Mouse (Mus musculus): ENCODE measurements around the gene Tspo. TPM values are rescaled to one million over a fixed set of nuclear protein-coding genes. Genes with fewer than 3 reads are reported as not detected.
A peak's percentile ranks its signal among the peaks of the same experiment; 100 is the strongest.

The Tspo gene
- polyA plus RNA-seq, 1 experiment from 2014 or later, result 182 TPM

DNA sequence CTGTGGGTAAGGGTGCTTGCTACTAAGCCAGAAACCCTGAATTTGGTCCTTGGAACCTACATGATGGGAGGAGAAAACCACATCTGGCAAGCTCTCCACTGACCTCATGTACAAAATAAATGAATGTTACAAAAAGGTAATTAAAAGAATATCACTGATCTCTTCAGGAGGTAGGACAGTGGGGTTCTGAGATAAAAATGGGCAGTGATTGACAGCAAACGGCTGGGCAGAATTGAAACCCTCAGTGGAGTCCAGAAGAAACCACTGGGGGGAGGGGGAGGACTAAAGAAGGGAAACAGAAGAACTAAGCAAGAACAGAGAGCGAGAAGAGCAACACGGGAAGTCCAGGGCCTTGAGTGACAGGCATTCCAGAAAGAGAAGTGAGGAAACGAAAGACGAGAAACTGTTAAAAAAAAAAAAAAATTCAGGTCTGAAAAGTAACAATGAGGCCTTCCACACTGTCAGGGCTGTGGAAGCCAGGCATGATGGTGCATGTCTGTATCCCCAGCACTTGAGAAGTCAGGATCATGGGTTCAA is 2.4 kb upstream of the Tspo start:
- Histone ChIP-seq H3K27ac (ENCODE audit: low read length) (no peak overlapping the region), H3K4me1 (ENCODE audit: control insufficient read depth, insufficient read depth, low read length) (peaks cover 9% of the 10 kb centered on the region), H3K9ac (ENCODE audit: low read length) (no peak overlapping the region), H3K36me3 (ENCODE audit: control insufficient read depth, insufficient read depth) (no peaks in the 10 kb centered on the region), H3K27me3 (ENCODE audit: control insufficient read depth, insufficient read depth, low read length) (no peaks in the 10 kb centered on the region), H3K9me3 (replicated peaks; ENCODE audit: control insufficient read depth, low read length) (no peaks in the 10 kb centered on the region), H3K4me3 (ENCODE audit: low read length) (no peak overlapping the region), H3K4me2 (ENCODE audit: low read depth, low read length) (no peak overlapping the region)
- 48% methylated on average over 5 of the region's 5 CpGs for WGBS
- ATAC-seq (replicated peaks; ENCODE audit: extremely low read depth, insufficient read depth, low FRiP score), result no peak

GRCm38 (mm10) chr15:83562626-83563270 is 644 bp upstream of the Tspo start:
- H3K36me3 ChIP-seq (ENCODE audit: control insufficient read depth, insufficient read depth), result no peaks in the 10 kb centered on the region
- peak overlapping the region; percentile 33 for H3K27ac ChIP-seq (ENCODE audit: low read length)
- H3K4me2 ChIP-seq (ENCODE audit: low read depth, low read length), result peak overlapping the region; percentile 95
- WGBS, result 31% methylated on average over 15 of the region's 15 CpGs
- peak overlapping the region; percentile 69 for H3K9ac ChIP-seq (ENCODE audit: low read length)
- peaks cover 8% of the 10 kb centered on the region; the same call in 1 of the 2 replicates for H3K4me1 ChIP-seq (ENCODE audit: control insufficient read depth, insufficient read depth, low read length)
- H3K4me3 ChIP-seq (ENCODE audit: low read length), result peak overlapping the region; percentile 57
- H3K9me3 ChIP-seq (replicated peaks; ENCODE audit: control insufficient read depth, low read length), result no peaks in the 10 kb centered on the region
- no peaks in the 10 kb centered on the region for H3K27me3 ChIP-seq (ENCODE audit: control insufficient read depth, insufficient read depth, low read length)
- peak; percentile 66 for ATAC-seq (replicated peaks; ENCODE audit: extremely low read depth, insufficient read depth, low FRiP score)

DNA sequence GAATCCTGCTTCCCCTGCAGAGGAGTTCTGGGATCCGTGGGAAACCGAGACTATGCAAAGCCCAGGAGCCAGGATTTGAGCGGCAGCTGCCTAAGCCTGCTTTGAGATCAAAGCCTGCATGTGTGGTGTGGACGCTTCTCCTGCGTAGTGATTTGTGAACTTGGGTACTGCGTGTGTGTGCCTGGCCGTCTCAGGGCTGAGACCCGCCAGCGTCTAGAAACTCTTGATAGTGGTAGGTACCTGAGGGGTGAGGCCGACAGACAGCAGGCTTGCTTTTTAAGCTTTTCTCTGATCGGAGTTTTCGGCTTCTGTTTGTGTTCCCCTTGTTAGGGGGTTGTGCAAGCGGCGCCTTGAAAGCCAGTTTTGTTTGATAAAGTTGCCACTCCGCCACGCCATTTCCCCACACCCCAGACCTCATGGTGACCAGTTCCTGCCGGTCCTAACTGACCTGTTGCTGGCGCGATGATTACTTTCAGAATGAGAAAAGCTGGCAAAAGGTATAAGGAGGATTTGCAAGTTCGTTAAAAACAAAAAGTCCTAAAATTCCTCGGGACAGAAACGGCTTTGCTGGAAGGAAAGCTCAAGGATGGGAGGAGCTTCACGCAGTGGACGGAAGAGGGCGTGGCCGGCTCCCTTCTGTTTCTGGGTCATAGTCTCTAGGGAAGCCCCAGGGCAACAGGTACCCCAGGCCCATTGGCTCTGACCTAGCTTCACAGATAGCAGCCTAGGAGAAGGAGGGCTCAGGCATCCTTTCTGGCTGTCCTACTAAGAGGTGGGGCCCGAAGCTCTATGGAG is 662 bp downstream of the Tspo start:
- ATAC-seq (replicated peaks; ENCODE audit: extremely low read depth, insufficient read depth, low FRiP score), result peak; percentile 35; the same call in 1 of the 2 replicates
- H3K4me2 ChIP-seq (ENCODE audit: low read depth, low read length), result peak overlapping the region; percentile 95
- H3K27ac ChIP-seq (ENCODE audit: low read length), result peak overlapping the region; percentile 33
- H3K4me1 ChIP-seq (ENCODE audit: control insufficient read depth, insufficient read depth, low read length), result peaks cover 8% of the 10 kb centered on the region; the same call in 1 of the 2 replicates
- no peaks in the 10 kb centered on the region for H3K27me3 ChIP-seq (ENCODE audit: control insufficient read depth, insufficient read depth, low read length)
- H3K4me3 ChIP-seq (ENCODE audit: low read length), result peak overlapping the region; percentile 57
- 2% methylated on average over 27 of the region's 27 CpGs for WGBS
- no peaks in the 10 kb centered on the region for H3K36me3 ChIP-seq (ENCODE audit: control insufficient read depth, insufficient read depth)
- peak overlapping the region; percentile 69 for H3K9ac ChIP-seq (ENCODE audit: low read length)
- no peaks in the 10 kb centered on the region for H3K9me3 ChIP-seq (replicated peaks; ENCODE audit: control insufficient read depth, low read length)

DNA sequence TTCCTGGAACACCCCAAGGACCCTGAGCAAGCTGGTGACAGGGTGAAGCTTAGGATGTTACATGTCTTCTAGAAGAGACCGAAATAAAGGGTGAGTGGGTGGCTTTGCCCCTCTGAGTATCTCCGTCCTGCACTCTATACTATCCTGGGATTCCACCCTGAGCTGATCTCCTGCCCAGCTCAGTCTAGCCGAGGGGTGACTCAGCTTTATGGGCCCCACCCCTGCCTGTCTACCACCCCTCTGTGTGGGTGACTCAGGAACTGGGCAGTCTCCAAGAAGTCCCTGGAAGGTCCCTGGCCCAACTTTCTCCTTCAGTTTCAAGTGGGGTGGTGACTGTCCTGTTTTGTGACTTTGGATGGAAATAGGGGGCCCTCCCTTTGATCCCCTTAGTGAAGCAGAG is 2.0 kb downstream of the Tspo start:
- H3K27ac ChIP-seq (ENCODE audit: low read length), result no peak overlapping the region
- 70% methylated on average over 3 of the region's 3 CpGs for WGBS
- ATAC-seq (replicated peaks; ENCODE audit: extremely low read depth, insufficient read depth, low FRiP score), result no peak
- no peaks in the 10 kb centered on the region for H3K36me3 ChIP-seq (ENCODE audit: control insufficient read depth, insufficient read depth)
- no peaks in the 10 kb centered on the region for H3K27me3 ChIP-seq (ENCODE audit: control insufficient read depth, insufficient read depth, low read length)
- H3K9me3 ChIP-seq (replicated peaks; ENCODE audit: control insufficient read depth, low read length), result no peaks in the 10 kb centered on the region
- H3K4me1 ChIP-seq (ENCODE audit: control insufficient read depth, insufficient read depth, low read length), result peaks cover 8% of the 10 kb centered on the region; the same call in 1 of the 2 replicates
- H3K9ac ChIP-seq (ENCODE audit: low read length), result no peak overlapping the region
- no peak overlapping the region for H3K4me2 ChIP-seq (ENCODE audit: low read depth, low read length)
- H3K4me3 ChIP-seq (ENCODE audit: low read length), result no peak overlapping the region

- Histone ChIP-seq H3K27me3 (ENCODE audit: control insufficient read depth, insufficient read depth, low read length) (no peaks in the 10 kb centered on the region), H3K4me2 (ENCODE audit: low read depth, low read length) (no peak overlapping the region), H3K9ac (ENCODE audit: low read length) (no peak overlapping the region), H3K36me3 (ENCODE audit: control insufficient read depth, insufficient read depth) (no peaks in the 10 kb centered on the region), H3K4me3 (ENCODE audit: low read length) (no peak overlapping the region), H3K9me3 (replicated peaks; ENCODE audit: control insufficient read depth, low read length) (no peaks in the 10 kb centered on the region), H3K27ac (ENCODE audit: low read length) (no peak overlapping the region), H3K4me1 (ENCODE audit: control insufficient read depth, insufficient read depth, low read length) (peaks cover 8% of the 10 kb centered on the region; the same call in 1 of the 2 replicates)
- ATAC-seq (replicated peaks; ENCODE audit: extremely low read depth, insufficient read depth, low FRiP score), result no peak
- WGBS, result 82% methylated on average over 5 of the region's 5 CpGs
Measured at GRCm38 (mm10) chr15:83566006-83566405, 2.6 kb downstream of the Tspo start.

- Histone ChIP-seq H3K9ac (ENCODE audit: low read length) (no peak overlapping the region), H3K4me1 (ENCODE audit: control insufficient read depth, insufficient read depth, low read length) (peaks cover 8% of the 10 kb centered on the region; the same call in 1 of the 2 replicates), H3K4me2 (ENCODE audit: low read depth, low read length) (no peak overlapping the region), H3K27me3 (ENCODE audit: control insufficient read depth, insufficient read depth, low read length) (no peaks in the 10 kb centered on the region), H3K36me3 (ENCODE audit: control insufficient read depth, insufficient read depth) (no peaks in the 10 kb centered on the region), H3K27ac (ENCODE audit: low read length) (no peak overlapping the region), H3K4me3 (ENCODE audit: low read length) (no peak overlapping the region), H3K9me3 (replicated peaks; ENCODE audit: control insufficient read depth, low read length) (no peaks in the 10 kb centered on the region)
- WGBS, result 84% methylated on average over 3 of the region's 3 CpGs
- ATAC-seq (replicated peaks; ENCODE audit: extremely low read depth, insufficient read depth, low FRiP score), result no peak
Measured at GRCm38 (mm10) chr15:83567728-83568127, 4.3 kb downstream of the Tspo start.

DNA sequence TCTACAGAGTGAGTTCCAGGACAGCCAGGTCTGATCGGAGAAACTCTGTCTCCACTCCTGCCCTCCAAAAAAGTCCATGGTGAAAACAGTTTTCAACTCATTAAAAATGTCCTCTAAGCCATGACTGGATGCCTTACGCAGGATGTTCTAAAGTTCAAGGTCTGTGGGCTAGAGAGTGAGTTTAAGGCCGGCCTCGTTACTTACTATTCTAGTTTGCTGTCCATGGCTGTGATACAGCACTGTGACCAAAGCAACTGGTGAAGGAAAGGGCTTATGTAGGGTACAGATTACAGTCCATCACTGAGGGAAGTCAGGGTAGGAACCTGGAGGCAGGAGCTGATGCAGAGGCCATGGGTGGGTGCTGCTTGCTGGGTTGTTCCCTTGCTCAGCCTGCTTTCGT is 5.2 kb downstream of the Tspo start:
- peaks cover 4% of the 10 kb centered on the region; the same call in 1 of the 2 replicates for H3K4me1 ChIP-seq (ENCODE audit: control insufficient read depth, insufficient read depth, low read length)
- no peak overlapping the region for H3K4me3 ChIP-seq (ENCODE audit: low read length)
- no peak overlapping the region for H3K4me2 ChIP-seq (ENCODE audit: low read depth, low read length)
- H3K36me3 ChIP-seq (ENCODE audit: control insufficient read depth, insufficient read depth), result no peaks in the 10 kb centered on the region
- H3K27me3 ChIP-seq (ENCODE audit: control insufficient read depth, insufficient read depth, low read length), result no peaks in the 10 kb centered on the region
- no peak for ATAC-seq (replicated peaks; ENCODE audit: extremely low read depth, insufficient read depth, low FRiP score)
- no peak overlapping the region for H3K27ac ChIP-seq (ENCODE audit: low read length)
- 91% methylated on average over 5 of the region's 5 CpGs for WGBS
- H3K9ac ChIP-seq (ENCODE audit: low read length), result no peak overlapping the region
- H3K9me3 ChIP-seq (replicated peaks; ENCODE audit: control insufficient read depth, low read length), result no peaks in the 10 kb centered on the region

- no peaks in the 10 kb centered on the region for H3K27me3 ChIP-seq (ENCODE audit: control insufficient read depth, insufficient read depth, low read length)
- peaks cover 9% of the 10 kb centered on the region; the same call in 1 of the 2 replicates for H3K36me3 ChIP-seq (ENCODE audit: control insufficient read depth, insufficient read depth)
- ATAC-seq (replicated peaks; ENCODE audit: extremely low read depth, insufficient read depth, low FRiP score), result no peak
- H3K4me2 ChIP-seq (ENCODE audit: low read depth, low read length), result no peak overlapping the region
- no peaks in the 10 kb centered on the region for H3K4me1 ChIP-seq (ENCODE audit: control insufficient read depth, insufficient read depth, low read length)
- H3K9ac ChIP-seq (ENCODE audit: low read length), result no peak overlapping the region
- H3K27ac ChIP-seq (ENCODE audit: low read length), result no peak overlapping the region
- H3K9me3 ChIP-seq (replicated peaks; ENCODE audit: control insufficient read depth, low read length), result no peaks in the 10 kb centered on the region
- no peak overlapping the region for H3K4me3 ChIP-seq (ENCODE audit: low read length)
- 52% methylated on average over 11 of the region's 11 CpGs for WGBS
Measured at GRCm38 (mm10) chr15:83569682-83570081, 6.3 kb downstream of the Tspo start.

DNA sequence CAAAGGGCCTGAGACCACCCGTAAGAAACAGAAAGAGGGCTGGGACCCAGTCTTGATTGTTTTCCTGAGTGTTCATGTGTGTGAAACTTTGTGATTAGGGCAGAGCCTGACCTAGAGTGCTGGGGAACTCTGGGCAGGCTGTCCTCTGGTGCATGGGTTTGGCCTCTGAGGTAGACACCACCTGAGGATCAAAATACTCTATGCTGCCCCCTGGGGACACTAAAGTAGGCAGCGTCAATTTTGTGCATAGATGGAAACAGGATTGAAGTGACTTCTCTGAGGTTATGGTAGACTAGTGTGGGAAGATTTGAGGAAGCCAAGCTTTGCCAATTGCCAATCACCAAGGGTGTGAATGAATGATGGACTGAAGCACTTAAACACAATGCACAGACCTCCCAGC is 7.2 kb downstream of the Tspo start:
- Histone ChIP-seq H3K9me3 (replicated peaks; ENCODE audit: control insufficient read depth, low read length) (no peaks in the 10 kb centered on the region), H3K4me3 (ENCODE audit: low read length) (no peak overlapping the region), H3K27ac (ENCODE audit: low read length) (no peak overlapping the region), H3K9ac (ENCODE audit: low read length) (no peak overlapping the region), H3K27me3 (ENCODE audit: control insufficient read depth, insufficient read depth, low read length) (no peaks in the 10 kb centered on the region), H3K4me2 (ENCODE audit: low read depth, low read length) (no peak overlapping the region), H3K36me3 (ENCODE audit: control insufficient read depth, insufficient read depth) (peaks cover 12% of the 10 kb centered on the region; the same call in 1 of the 2 replicates), H3K4me1 (ENCODE audit: control insufficient read depth, insufficient read depth, low read length) (no peaks in the 10 kb centered on the region)
- ATAC-seq (replicated peaks; ENCODE audit: extremely low read depth, insufficient read depth, low FRiP score), result no peak
- whole genome bisulfite sequencing, result 62% methylated on average over 2 of the region's 2 CpGs
